Mouse (Mus musculus): ENCODE measurements around the gene Tmem63c.

- TF ChIP-seq EP300 (IDR thresholded peaks at IDR 0.05) (no peak), CTCF (IDR thresholded peaks at IDR 0.05) (peak; percentile 30)
Observed at GRCm38 (mm10) chr12:86989890-86990754, 31.0 kb upstream of the Tmem63c start, which contains the start of gene Zdhhc22.
